Mouse (Mus musculus): ENCODE results near the gene Uso1. TPM values are rescaled to one million over a fixed set of nuclear protein-coding genes. Genes with fewer than 3 reads are reported as not detected.

Gene Uso1
- total RNA-seq, 2 experiments from 2014 or later, result 38.7 to 40.2 TPM

DNA sequence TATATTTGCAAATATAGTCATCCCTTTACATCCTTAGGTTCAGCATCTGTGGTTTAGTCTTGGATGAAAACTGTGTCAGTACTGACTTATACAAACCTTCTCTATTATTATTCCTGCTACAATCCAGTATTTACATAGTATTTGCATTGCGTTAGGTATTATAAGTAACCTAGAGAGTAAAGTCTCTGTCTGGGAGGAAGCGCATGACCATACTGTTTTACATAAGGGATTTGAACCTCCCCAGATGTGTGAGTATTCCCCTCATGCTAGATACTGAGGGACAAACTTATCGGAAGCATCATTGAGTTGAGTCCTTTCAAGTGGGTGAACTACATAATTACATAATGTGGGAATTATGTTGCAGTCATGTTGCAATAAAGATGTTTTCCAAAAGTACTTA lies 91.8 kb downstream of the Uso1 start:
- DNase-seq, result no peak

DNA sequence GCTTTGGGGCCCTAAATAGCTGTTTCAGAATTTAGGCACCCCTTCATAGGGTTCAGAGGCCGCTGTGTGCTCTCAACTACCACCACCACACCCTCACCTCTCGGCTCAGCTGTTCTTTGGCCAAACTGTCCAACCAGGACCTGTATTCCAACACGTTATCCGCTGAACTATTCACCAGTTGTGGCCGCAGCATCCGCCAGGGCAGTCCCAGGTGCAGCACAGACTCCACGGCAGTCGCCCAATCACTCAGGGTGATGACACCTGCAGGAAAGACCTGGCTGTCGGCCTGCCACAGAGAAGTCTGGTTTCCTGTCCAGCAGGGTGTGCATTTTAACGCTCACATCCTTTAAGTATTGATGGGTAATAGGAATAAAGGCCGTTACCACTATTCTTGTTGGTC lies 92.6 kb downstream of the Uso1 start:
- no peak for DNase-seq
- intact Hi-C loops (cut with DNase I), result no loop called here

More for the DNA sequence above, 91.8 kb downstream of the Uso1 start:
- intact Hi-C loops (cut with DNase I), result no loop called here

DNA sequence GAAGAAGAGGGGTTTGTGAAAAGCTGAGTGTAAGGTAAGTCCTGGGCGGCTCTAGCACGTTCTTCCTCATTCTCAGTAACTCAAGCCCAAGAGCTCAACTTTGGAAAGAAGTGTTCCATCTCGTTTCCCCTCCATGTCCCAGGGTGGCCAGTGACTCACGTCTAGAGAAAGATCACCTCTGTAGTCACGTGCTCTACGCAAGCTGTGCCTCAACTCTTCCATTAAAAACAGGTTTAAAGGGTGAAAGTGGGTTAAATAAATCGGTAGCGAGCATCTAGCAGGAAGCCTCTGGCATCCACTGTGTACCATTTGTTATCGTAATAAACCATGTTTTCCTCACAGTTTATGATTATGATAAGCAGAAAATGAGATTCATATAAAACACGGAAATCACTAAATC lies 94.1 kb downstream of the Uso1 start:
- DNase-seq, result no peak
- intact Hi-C loops (cut with DNase I), result no loop called here

DNA sequence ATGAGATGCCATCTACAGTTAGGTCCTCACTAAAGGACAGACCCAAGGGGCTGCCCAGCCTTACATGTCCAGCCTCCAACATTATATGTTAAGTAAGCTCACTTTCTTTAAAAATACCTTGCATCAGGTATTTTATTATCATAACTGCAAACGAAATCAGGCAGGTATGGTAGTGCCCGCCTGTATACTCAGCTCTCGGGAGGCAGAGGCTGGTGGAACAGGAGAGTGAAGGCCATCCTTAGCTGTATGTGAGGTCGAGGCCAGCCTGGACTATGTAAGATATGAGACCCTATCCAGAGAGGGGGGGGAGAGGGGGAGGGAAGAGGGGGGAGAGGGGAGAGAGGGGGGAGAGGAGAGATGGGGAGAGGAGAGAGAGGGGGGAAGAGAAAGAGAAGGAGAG lies 95.6 kb downstream of the Uso1 start:
- no peak for DNase-seq
- intact Hi-C loops (cut with DNase I), result no loop called here

DNA sequence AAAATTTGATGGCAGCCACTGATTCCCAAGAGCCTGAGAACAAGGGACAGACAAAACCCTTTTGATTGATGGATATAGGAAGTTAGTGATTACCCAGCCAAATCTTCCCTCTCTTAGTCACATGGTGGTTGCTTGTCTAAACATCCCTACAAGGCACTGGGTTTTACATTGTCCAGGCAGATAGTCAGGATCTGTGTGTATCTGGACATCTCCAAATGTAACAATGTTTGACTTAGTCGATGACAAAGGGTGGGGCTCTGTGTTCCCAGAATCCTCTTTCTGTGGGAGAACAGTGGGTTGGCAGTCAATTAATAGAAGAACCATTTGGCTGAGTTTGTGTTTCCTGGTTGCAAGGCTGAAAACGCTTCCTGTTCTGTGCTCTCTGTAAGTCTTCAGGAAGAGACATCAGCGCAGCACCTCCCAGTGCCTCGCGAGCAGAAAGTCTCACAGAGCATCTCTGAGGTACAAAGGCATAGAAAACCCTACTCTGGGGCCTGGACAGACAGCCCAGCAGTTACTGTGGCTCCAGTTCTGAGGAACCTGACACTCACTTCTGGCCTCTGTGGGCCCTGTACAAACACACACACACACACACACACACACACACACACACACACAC lies 97.3 kb downstream of the Uso1 start:
- DNase-seq, result no peak
- intact Hi-C loops (cut with DNase I), result no loop called here

DNA sequence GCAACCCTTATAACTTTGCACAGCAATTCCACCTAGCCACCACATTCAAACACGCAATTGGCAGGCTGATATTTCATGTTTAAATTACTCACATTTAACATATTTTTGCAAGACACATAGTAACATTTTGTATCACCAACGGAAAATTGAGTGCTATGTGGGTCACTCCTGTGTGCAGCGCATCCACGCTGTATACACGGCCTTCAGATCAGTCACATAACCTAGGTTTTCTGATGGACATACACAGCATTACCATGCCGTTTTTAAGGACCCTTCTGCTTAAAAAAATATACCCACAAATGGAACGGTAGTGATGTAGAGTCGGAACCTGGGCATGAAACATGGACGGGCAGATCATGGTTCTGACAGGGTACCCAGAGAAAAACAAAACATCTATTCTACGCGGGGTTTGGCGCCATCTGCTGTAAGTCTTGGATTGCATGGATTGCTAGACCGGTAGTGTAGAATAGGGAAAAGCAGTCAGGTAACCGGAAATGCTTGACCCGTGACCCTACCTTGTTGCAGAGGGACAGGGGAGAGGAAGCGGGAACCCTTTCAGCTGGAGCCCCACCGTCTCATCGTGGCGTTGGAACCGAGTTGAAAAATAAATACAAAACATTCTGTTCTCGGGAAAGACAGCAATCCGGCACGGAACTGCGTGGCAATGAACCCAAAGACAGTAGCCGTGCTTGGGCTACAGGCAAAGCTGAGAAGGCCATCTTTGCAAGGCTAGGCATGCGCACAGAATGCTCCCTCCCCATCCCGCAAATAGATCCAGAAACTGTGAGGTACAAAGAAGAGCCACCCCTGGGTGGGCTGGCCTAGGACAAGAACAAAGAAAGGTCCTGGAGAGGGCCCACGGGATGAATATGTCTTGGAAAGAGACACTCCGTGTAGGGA lies 101.8 kb downstream of the Uso1 start:
- intact Hi-C loops (cut with DNase I), result loop anchor here (2.0 kb wide), 1 partner anchor 45 kb away; no protein-coding TSS in a partner anchor
- DNase-seq, result peak; percentile 62 to 69

DNA sequence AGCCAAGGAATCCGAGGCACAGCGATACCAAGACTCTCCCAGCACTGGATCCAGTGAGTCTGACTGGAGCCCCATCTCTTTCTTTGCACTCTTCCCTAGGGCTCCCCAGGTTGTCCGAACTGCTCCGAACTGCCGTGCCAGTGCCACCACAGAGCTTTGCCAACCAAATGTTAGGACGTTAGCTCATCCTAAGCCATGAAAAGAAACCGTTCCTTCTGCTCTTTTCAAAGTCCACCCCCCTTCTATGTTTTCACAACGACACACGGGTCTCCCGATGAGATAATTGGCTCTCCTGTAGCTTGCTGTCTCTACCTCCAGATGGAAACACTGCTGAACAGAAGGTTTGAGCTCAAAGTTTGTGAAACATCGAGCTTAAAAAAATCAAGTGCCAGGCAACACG lies 103.0 kb downstream of the Uso1 start:
- intact Hi-C loops (cut with DNase I), result loop anchor here (2.0 kb wide), 1 partner anchor 46 kb away; no protein-coding TSS in a partner anchor
- no peak for DNase-seq

DNA sequence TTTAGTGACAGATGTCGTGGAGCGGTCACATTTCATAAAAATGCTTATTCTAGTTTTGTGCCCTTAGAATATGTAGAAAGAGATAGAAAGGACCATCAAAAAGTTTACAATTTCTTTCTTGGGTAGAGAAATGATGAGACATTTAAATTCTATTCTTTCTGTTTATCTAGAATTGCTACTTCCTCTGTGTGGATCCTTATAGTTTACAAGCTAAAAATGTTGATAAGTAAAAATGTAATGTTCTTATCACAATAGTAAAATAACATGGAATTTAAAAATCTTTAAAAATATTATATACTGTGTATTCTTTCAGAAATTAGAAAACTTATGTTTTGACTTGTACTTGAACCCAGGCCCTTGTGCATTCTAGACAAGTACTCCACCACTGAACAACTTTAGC lies 107.2 kb downstream of the Uso1 start:
- no peak for DNase-seq
- intact Hi-C loops (cut with DNase I), result no loop called here

DNA sequence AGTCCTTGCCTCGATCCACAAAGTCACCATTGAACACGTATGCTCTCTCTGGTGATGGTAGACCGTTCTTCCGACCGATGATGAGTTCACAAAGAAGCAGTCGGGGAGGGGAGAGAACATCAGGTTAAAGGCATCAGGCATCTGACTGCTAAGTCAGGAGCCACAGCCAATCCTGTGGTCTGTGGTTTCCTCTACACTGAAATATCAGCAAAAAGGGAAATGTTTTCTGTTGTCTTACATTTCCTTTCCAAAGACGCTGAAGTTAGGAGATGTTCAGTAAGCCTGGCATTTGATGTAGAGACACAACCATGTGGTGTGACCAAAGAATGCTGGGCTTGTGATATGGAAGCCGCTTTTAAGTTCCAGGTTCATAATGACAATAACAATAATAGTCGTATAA lies 107.7 kb downstream of the Uso1 start:
- intact Hi-C loops (cut with DNase I), result no loop called here
- no peak for DNase-seq

DNA sequence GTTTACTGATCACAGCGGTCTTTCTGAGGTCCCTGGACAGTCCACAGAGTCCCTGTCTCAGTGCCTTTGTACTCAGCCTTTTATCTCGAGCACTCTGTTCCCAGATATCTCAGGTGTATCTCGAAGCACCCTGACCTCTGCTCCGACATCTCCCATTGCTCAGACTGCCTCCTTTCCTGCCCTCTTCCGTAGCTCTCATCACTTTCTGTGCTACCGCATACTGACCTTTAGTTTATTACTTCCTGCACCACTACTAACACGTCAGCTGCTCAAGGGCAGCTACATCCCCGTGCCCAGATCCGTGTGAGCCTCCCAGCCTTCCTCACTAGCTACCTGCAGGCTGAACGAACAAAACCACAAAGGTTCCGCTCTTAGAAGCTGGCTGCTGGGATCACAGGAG lies 110.9 kb downstream of the Uso1 start:
- intact Hi-C loops (cut with DNase I), result no loop called here
- DNase-seq, result no peak

DNA sequence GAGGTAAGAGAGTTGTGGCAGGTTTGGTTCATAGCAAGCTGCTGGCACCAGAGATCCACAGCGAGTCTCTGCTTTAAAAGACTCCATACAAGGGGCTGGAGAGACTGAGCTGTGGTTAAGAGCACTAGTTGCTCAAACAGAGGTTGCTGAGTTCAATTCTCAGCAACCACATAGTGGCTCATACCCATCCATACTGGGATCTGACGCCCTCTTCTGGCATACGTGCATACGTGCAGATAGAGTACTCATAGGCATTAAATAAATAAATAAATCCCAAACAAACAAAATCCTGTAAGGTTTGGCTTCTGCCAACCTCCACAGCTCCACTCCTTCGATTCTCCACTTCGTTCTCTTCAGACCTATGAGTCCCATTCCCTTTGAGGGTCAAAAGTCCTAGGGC lies 114.3 kb downstream of the Uso1 start:
- intact Hi-C loops (cut with DNase I), result no loop called here
- DNase-seq, result no peak

Other genes with a start within 250 kb of the Uso1 start
- 10 to 100 TPM; 30.5 to 31.6 TPM for gene Rchy1, start 174.9 kb upstream of the Uso1 start, total RNA-seq (2021)
- gene Odaph, start 150.5 kb upstream of the Uso1 start, total RNA-seq (2021), result not detected
- gene Cdkl2, start 94.1 kb upstream of the Uso1 start, total RNA-seq (2021), result 1 to 10 TPM; 3.6 to 3.7 TPM
- gene G3bp2, start 54.2 kb upstream of the Uso1 start, total RNA-seq (2021), result 10 to 100 TPM; 59.1 to 61.2 TPM
- not detected for gene U90926, start 77.5 kb downstream of the Uso1 start, total RNA-seq (2021)
- gene Ppef2, start 118.3 kb downstream of the Uso1 start, total RNA-seq (2021), result not detected
- 10 to 100 TPM; 12.2 to 13.3 TPM for gene Naaa, start 140.2 kb downstream of the Uso1 start, total RNA-seq (2021)
- 10 to 100 TPM; 11.1 to 12.5 TPM for gene Sdad1, start 172.5 kb downstream of the Uso1 start, total RNA-seq (2021)
- gene Cxcl9, start 190.1 kb downstream of the Uso1 start, total RNA-seq (2021), result 1 to 10 TPM; 1.4 to 2.7 TPM
- gene Art3, start 193.9 kb downstream of the Uso1 start, total RNA-seq (2021), result 100 to 1,000 TPM; 751 to 829 TPM
- gene Cxcl10, start 211.0 kb downstream of the Uso1 start, total RNA-seq (2021), result under 1 TPM in 1 of 2 experiments, not detected in 1; 0.28 TPM